Mouse (Mus musculus) heart, embryonic 15.5 days (tissue): Measurements from ENCODE around the gene Chrd. TPM values are rescaled to one million over a fixed set of nuclear protein-coding genes. Genes with fewer than 3 reads are reported as not detected.

ENCODE experiments used
- ATAC-seq: fragments of 200-750 bp; cut with Nextera tagmentation; replicated peaks from 2 replicates; pipeline ENCODE4 v1.8.0; 2017; ENCODE audit warnings: low read depth, moderate TSS enrichment; ENCODE audit not compliant: insufficient number of reproducible peaks, insufficient read depth, low FRiP score
- H3K27ac ChIP-seq: fragments of 300-500 bp; sonication (generic); 2 replicates; pipeline ENCODE4 v1.5.1; 2015; ENCODE audit warnings: mild to moderate bottlenecking, inconsistent platforms
- H3K27me3 ChIP-seq: fragments of 300-500 bp; sonication (generic); 2 replicates; pipeline ENCODE4 v1.6.1; 2015; ENCODE audit warnings: inconsistent platforms
- H3K36me3 ChIP-seq: fragments of 300-500 bp; sonication (generic); 2 replicates; pipeline ENCODE4 v1.6.1; 2015; ENCODE audit warnings: mild to moderate bottlenecking, inconsistent platforms
- H3K4me1 ChIP-seq: fragments of 300-500 bp; sonication (generic); replicated peaks from 2 replicates; pipeline ENCODE4 v1.6.1; 2015; ENCODE audit warnings: inconsistent platforms
- H3K4me2 ChIP-seq: fragments of 300-500 bp; sonication (generic); 2 replicates; pipeline ENCODE4 v1.6.1; 2015; ENCODE audit warnings: inconsistent platforms, mild to moderate bottlenecking, moderate library complexity
- H3K4me3 ChIP-seq: fragments of 300-500 bp; sonication (generic); 2 replicates; pipeline ENCODE4 v1.5.1; 2015; ENCODE audit warnings: mild to moderate bottlenecking, inconsistent platforms
- H3K9ac ChIP-seq: fragments of 300-500 bp; sonication (generic); 2 replicates; pipeline ENCODE4 v1.6.1; 2015; ENCODE audit warnings: mild to moderate bottlenecking, inconsistent platforms
- H3K9me3 ChIP-seq: fragments of 300-500 bp; sonication (generic); replicated peaks from 2 replicates; pipeline ENCODE4 v1.6.1; 2016; ENCODE audit warnings: inconsistent platforms
- WGBS: fragments of 180-500 bp; shearing (Covaris S2); methylation state at CpG from one replicate; pipeline ENCODE4 v1.1.7; 2015; ENCODE audit warnings: mixed read lengths; 5-methylcytosine and 5-hydroxymethylcytosine counted together
- polyA plus RNA-seq: library from polyadenylated mRNA; unstranded; fragments of >200 nt; fragmentation: Nextera tagmentation; extraction: Ambion mirVana; gene quantifications from 2 replicates; pipeline ENCODE4 v1.2.1, GENCODE M21; 2015

The Chrd gene
- polyA plus RNA-seq, 1 experiment from 2014 or later = 1.1 TPM

- no peaks in the 10 kb centered on the region for H3K27me3 ChIP-seq
- no peak overlapping the region for H3K9ac ChIP-seq
- H3K4me1 ChIP-seq = no peaks in the 10 kb centered on the region
- 84% methylated on average over 2 of the region's 2 CpGs for WGBS
- no peak overlapping the region for H3K4me3 ChIP-seq
- H3K4me2 ChIP-seq = no peak overlapping the region
- H3K36me3 ChIP-seq = no peaks in the 10 kb centered on the region
- H3K27ac ChIP-seq = no peak overlapping the region
- ATAC-seq = no peak
- no peaks in the 10 kb centered on the region for H3K9me3 ChIP-seq
Observed at GRCm38 (mm10) chr16:20783891-20784290, 51.0 kb downstream of the Chrd start.

GRCm38 (mm10) chr16:20784754-20785153 lies 51.8 kb downstream of the Chrd start:
- no peak overlapping the region for H3K4me2 ChIP-seq
- H3K4me1 ChIP-seq = no peaks in the 10 kb centered on the region
- no peaks in the 10 kb centered on the region for H3K27me3 ChIP-seq
- no peak overlapping the region for H3K4me3 ChIP-seq
- no peak overlapping the region for H3K9ac ChIP-seq
- no peak for ATAC-seq
- H3K9me3 ChIP-seq = no peaks in the 10 kb centered on the region
- H3K27ac ChIP-seq = no peak overlapping the region
- H3K36me3 ChIP-seq = no peaks in the 10 kb centered on the region

- no peaks in the 10 kb centered on the region for H3K36me3 ChIP-seq
- H3K9ac ChIP-seq = no peak overlapping the region
- 71% methylated on average over 6 of the region's 6 CpGs for WGBS
- no peaks in the 10 kb centered on the region for H3K4me1 ChIP-seq
- ATAC-seq = no peak
- H3K9me3 ChIP-seq = no peaks in the 10 kb centered on the region
- no peak overlapping the region for H3K27ac ChIP-seq
- no peak overlapping the region for H3K4me2 ChIP-seq
- no peaks in the 10 kb centered on the region for H3K27me3 ChIP-seq
- H3K4me3 ChIP-seq = no peak overlapping the region
Observed at GRCm38 (mm10) chr16:20786556-20786955, 53.6 kb downstream of the Chrd start.

- no peak for ATAC-seq
- no peaks in the 10 kb centered on the region for H3K27me3 ChIP-seq
- WGBS = 56% methylated on average over 6 of the region's 6 CpGs
- H3K4me1 ChIP-seq = no peaks in the 10 kb centered on the region
- H3K9me3 ChIP-seq = no peaks in the 10 kb centered on the region
- H3K9ac ChIP-seq = no peak overlapping the region
- no peak overlapping the region for H3K4me2 ChIP-seq
- no peak overlapping the region for H3K27ac ChIP-seq
- no peaks in the 10 kb centered on the region for H3K36me3 ChIP-seq
- no peak overlapping the region for H3K4me3 ChIP-seq
Observed at GRCm38 (mm10) chr16:20791803-20792202, 58.9 kb downstream of the Chrd start.

Other genes with a start within 250 kb of the Chrd start
- 66.6 and 75.9 TPM in 2 replicates for gene Eif2b5, start 234.3 kb upstream of the Chrd start, polyA plus RNA-seq
- gene Dvl3, start 216.1 kb upstream of the Chrd start, polyA plus RNA-seq = 16.9 and 24.3 TPM in 2 replicates
- 440 and 469 TPM in 2 replicates for gene Ap2m1, start 197.6 kb upstream of the Chrd start, polyA plus RNA-seq
- 47.1 and 50.5 TPM in 2 replicates for gene Abcf3, start 184.6 kb upstream of the Chrd start, polyA plus RNA-seq
- gene Vwa5b2, start 143.7 kb upstream of the Chrd start, polyA plus RNA-seq = 0.09 and 0.80 TPM in 2 replicates
- gene Eef1akmt4, start 121.5 kb upstream of the Chrd start, polyA plus RNA-seq = 13.4 and 17.6 TPM in 2 replicates
- gene Gm49333, start 121.5 kb upstream of the Chrd start, polyA plus RNA-seq = not detected in 2 replicates
- 23.6 and 30.7 TPM in 2 replicates for gene Alg3, start 121.4 kb upstream of the Chrd start, polyA plus RNA-seq
- 0.31 and 0.46 TPM in 2 replicates for gene Camk2n2, start 111.8 kb upstream of the Chrd start, polyA plus RNA-seq
- gene Ece2, start 103.3 kb upstream of the Chrd start, polyA plus RNA-seq = 0.93 and 1.5 TPM in 2 replicates
- 202 and 242 TPM in 2 replicates for gene Psmd2, start 81.5 kb upstream of the Chrd start, polyA plus RNA-seq
- gene Eif4g1, start 64.8 kb upstream of the Chrd start, polyA plus RNA-seq = 95.3 and 129 TPM in 2 replicates
- gene Fam131a, start 39.9 kb upstream of the Chrd start, polyA plus RNA-seq = 7.1 and 9.0 TPM in 2 replicates
- 41.0 and 54.5 TPM in 2 replicates for gene Polr2h, start 15.5 kb upstream of the Chrd start, polyA plus RNA-seq
- gene Clcn2, start 15.4 kb upstream of the Chrd start, polyA plus RNA-seq = 3.8 and 6.5 TPM in 2 replicates
- gene Thpo, start 1.4 kb downstream of the Chrd start, polyA plus RNA-seq = 0.08 and 0.34 TPM in 2 replicates